Mouse (Mus musculus) stomach, embryonic 14.5 days (tissue): ENCODE data around the gene Prr29. TPM values are rescaled to one million over a fixed set of nuclear protein-coding genes. Genes with fewer than 3 reads are reported as not detected.

Source experiments
- ATAC-seq: fragments of 200-750 bp; cut with Nextera tagmentation; 2 replicates; pipeline ENCODE4 v1.8.0; 2017; ENCODE audit warnings: low read depth, moderate TSS enrichment; ENCODE audit not compliant: insufficient number of reproducible peaks, insufficient read depth, low FRiP score
- H3K27ac ChIP-seq: fragments of 300-500 bp; sonication (generic); 2 replicates; pipeline ENCODE4 v1.5.1; 2014; ENCODE audit warnings: mild to moderate bottlenecking, low read length, moderate library complexity, mixed read lengths
- H3K27me3 ChIP-seq: fragments of 300-500 bp; sonication (generic); 2 replicates; pipeline ENCODE4 v1.6.1; 2014; ENCODE audit warnings: low read length, control low read depth, mixed read lengths; ENCODE audit not compliant: control insufficient read depth, insufficient read depth
- H3K36me3 ChIP-seq: fragments of 300-500 bp; sonication (generic); 2 replicates; pipeline ENCODE4 v1.6.1; 2014; ENCODE audit warnings: mild to moderate bottlenecking, control low read depth, low read length, moderate library complexity, mixed read lengths; ENCODE audit not compliant: control insufficient read depth, insufficient read depth
- H3K4me1 ChIP-seq: fragments of 300-500 bp; sonication (generic); 2 replicates; pipeline ENCODE4 v1.6.1; 2014; ENCODE audit warnings: low read length, control low read depth, mixed read lengths; ENCODE audit not compliant: control insufficient read depth, insufficient read depth
- H3K4me2 ChIP-seq: fragments of 300-500 bp; sonication (generic); replicated peaks from 2 replicates; pipeline ENCODE4 v1.6.1; 2014; ENCODE audit warnings: low read depth, low read length, control low read depth
- H3K4me3 ChIP-seq: fragments of 300-500 bp; sonication (generic); 2 replicates; pipeline ENCODE4 v1.5.1; 2014; ENCODE audit warnings: low read depth, low read length, control low read depth
- H3K9ac ChIP-seq: fragments of 300-500 bp; sonication (generic); replicated peaks from 2 replicates; pipeline ENCODE4 v1.6.1; 2014; ENCODE audit warnings: low read depth, mild to moderate bottlenecking, control low read depth, low read length, moderate library complexity, mixed read lengths
- H3K9me3 ChIP-seq: fragments of 300-500 bp; sonication (generic); 2 replicates; pipeline ENCODE4 v1.6.1; 2016; ENCODE audit warnings: low read depth, low read length, control low read depth; ENCODE audit not compliant: control insufficient read depth
- WGBS: fragments of 180-500 bp; shearing (Covaris S2); extraction: QIAGEN DNeasy Blood & Tissue Kit; methylation state at CpG from one replicate; pipeline ENCODE4 v1.1.7; 2014; 5-methylcytosine and 5-hydroxymethylcytosine counted together
- polyA plus RNA-seq: library from polyadenylated mRNA; unstranded; fragments of >200 nt; fragmentation: Nextera tagmentation; extraction: Ambion mirVana; gene quantifications from 2 replicates; pipeline ENCODE4 v1.2.1, GENCODE M21; 2014

The Prr29 gene
- polyA plus RNA-seq, 1 experiment from 2014 or later, result 0.77 TPM

DNA sequence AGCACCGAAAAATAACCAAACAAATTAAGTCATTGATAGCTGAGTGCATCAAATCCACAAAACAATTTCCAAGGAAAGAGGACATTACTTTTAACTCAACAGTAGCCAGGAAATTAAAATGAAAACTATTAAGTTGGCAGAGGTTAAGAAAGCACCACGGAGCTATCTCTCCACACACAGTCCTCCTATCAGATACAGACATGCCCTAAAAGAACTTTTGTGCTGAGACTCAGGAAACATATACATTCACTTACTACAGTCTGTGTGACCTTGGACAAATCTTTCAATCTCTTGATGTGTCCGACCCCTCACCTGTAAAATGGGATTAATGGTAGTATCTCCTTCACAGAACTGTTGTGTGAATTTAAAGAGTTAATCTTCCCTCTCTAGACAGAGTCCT, 21.1 kb downstream of the Prr29 start:
- WGBS, result 87% methylated on average over 3 of the region's 3 CpGs
- no peak for ATAC-seq
- Histone ChIP-seq H3K36me3 (no peaks in the 10 kb centered on the region), H3K4me3 (no peak overlapping the region), H3K27ac (no peak overlapping the region), H3K4me1 (no peaks in the 10 kb centered on the region), H3K27me3 (no peaks in the 10 kb centered on the region), H3K9ac (no peak overlapping the region), H3K4me2 (no peak overlapping the region), H3K9me3 (no peaks in the 10 kb centered on the region)

DNA sequence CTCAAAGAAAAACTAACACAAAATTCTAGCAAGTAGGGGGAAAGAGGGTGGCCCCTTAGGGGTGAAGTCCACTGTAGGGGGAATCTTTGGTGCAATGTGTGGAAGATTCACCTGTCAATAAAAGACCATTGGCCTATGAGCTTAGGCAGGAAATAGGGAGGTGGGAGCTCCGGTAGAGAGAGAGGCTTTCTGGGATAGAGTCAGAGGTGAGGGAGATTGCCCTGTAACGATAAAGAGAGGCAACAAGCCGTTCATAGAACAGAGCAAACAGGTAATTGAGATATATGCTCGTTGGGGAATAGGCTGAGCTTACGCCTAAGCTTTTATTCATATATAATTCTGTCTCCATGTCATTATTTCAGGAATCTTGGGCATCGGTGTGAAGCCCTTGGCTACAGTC, 21.7 kb downstream of the Prr29 start:
- H3K4me2 ChIP-seq, result no peak overlapping the region
- WGBS, result 75% methylated on average over 6 of the region's 6 CpGs

DNA sequence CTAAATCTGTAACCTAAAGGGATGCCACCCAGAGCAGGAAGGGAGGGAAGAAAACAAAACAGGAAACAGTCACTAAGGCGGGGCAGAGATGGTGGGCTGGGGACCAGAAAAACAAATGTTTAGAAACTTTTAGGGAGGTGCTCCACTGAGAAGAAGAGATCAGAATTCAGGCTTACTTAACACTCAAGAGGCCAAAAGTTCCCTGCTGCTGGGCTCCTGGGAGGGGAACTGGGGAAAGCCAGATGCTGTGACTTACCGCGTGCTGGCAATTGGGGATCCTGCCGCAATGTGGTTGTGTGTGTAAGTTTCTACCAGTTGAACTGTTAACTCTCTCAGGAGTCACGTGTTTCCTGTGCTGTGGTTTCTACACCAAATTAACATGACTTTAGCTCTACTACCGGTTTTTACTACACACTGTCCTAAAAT, 22.5 kb downstream of the Prr29 start, which contains the start of gene Icam2:
TSS of gene Icam2 (minus strand) at position 285 of the 426 bp plus-strand sequence.
- ATAC-seq, result no peak
- Histone ChIP-seq H3K36me3 (no peaks in the 10 kb centered on the region), H3K27me3 (no peaks in the 10 kb centered on the region), H3K27ac (no peak within 1 kb of the TSS), H3K4me1 (no peaks in the 10 kb centered on the region), H3K4me3 (no peak within 1 kb of the TSS), H3K4me2 (no peak within 1 kb of the TSS), H3K9me3 (no peaks in the 10 kb centered on the region), H3K9ac (no peak within 1 kb of the TSS)
- 64% methylated on average over 6 of the region's 6 CpGs for WGBS

More for the DNA sequence above, 21.7 kb downstream of the Prr29 start:
- Histone ChIP-seq H3K4me3 (no peak overlapping the region), H3K27ac (no peak overlapping the region), H3K36me3 (no peaks in the 10 kb centered on the region), H3K9me3 (no peaks in the 10 kb centered on the region), H3K27me3 (no peaks in the 10 kb centered on the region), H3K9ac (no peak overlapping the region), H3K4me1 (no peaks in the 10 kb centered on the region)
- no peak for ATAC-seq

DNA sequence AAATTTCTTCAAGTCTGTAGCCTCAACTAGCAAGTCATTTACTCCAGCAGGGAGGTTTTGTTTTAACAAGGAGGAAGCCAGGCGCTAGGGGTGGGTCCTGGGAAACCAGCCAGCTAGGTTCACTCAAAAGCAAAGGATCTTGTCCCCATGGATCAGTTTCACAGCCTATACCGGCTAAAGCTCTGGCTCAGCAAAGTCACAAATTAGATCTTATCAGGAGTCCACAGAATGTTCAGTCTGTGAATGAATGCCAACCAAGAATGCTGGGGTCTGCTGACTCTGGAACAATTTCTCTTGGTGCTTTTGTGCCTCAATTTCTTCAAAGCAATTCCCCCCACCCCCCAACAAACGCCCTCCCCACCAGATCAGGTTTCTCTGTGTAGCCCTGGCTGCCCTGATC, 24.3 kb downstream of the Prr29 start:
- no peak overlapping the region for H3K4me3 ChIP-seq
- no peaks in the 10 kb centered on the region for H3K27me3 ChIP-seq
- H3K9me3 ChIP-seq, result no peaks in the 10 kb centered on the region
- H3K4me2 ChIP-seq, result no peak overlapping the region
- no peak overlapping the region for H3K9ac ChIP-seq
- WGBS, result 20% methylated on average over 3 of the region's 3 CpGs
- no peaks in the 10 kb centered on the region for H3K4me1 ChIP-seq
- H3K27ac ChIP-seq, result peak overlapping the region; percentile 49; the same call in 1 of the 2 replicates
- ATAC-seq, result no peak
- H3K36me3 ChIP-seq, result no peaks in the 10 kb centered on the region

DNA sequence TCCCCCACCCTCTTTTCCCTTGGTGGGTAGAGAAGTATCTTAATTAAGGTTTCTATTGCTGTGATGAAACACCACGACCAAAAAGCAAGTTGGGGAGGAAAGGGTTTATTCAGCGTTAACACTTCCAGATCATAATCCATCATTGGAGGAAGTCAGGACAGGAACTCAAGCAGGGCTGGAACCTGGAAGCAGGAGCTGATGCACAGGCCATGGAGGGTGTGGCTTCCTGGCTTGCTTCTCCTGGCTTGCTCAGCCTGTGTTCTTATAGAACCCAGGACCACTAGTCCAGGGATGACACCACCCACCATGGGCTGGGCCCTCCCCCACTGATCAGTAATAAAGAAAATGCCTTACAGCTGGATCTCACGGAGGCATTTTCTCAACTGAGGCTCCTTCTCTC, 25.5 kb downstream of the Prr29 start:
- no peaks in the 10 kb centered on the region for H3K27me3 ChIP-seq
- whole genome bisulfite sequencing, result 32% methylated on average over 3 of the region's 3 CpGs
- H3K9me3 ChIP-seq, result no peaks in the 10 kb centered on the region
- H3K4me1 ChIP-seq, result no peaks in the 10 kb centered on the region
- no peak overlapping the region for H3K27ac ChIP-seq
- no peaks in the 10 kb centered on the region for H3K36me3 ChIP-seq
- ATAC-seq, result no peak
- no peak overlapping the region for H3K4me2 ChIP-seq
- H3K4me3 ChIP-seq, result no peak overlapping the region
- H3K9ac ChIP-seq, result no peak overlapping the region

DNA sequence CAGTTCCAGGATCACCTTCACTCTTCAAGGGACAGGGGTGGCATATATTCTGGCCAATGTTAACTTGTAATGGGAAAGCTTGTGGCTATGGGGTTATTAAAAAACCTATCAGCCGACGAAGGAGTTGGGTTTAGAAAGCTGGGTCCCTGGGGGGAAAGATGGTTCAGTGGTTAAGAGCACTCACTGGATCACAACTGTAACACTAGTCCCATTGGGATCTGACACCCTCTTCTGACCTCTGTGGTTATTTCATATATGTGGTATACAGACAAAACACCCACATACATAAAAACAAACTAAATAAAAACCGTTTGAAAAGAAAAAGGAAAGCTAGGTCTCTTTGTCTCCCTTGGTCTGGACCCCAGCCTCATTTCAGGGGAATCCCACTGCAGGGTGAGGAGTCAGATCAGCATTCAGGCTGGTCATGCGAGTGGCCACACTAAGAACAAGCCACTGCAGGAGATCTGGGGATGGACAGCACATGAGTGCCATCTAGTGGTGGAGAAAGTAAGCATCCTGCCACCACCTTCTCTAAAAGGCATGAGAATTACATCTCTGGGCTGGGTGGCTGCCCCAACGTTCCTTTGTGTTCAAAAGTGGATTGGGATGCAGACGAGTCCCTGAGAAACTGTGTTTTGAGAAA, 26.4 kb downstream of the Prr29 start:
- no peak overlapping the region for H3K9ac ChIP-seq
- H3K9me3 ChIP-seq, result no peaks in the 10 kb centered on the region
- no peak overlapping the region for H3K4me2 ChIP-seq
- H3K36me3 ChIP-seq, result no peaks in the 10 kb centered on the region
- ATAC-seq, result 0 out of 2 replicates have a peak, but pooled peaks have one; percentile 30
- H3K27me3 ChIP-seq, result no peaks in the 10 kb centered on the region
- H3K27ac ChIP-seq, result no peak overlapping the region
- 31% methylated on average over 6 of the region's 6 CpGs for whole genome bisulfite sequencing
- H3K4me3 ChIP-seq, result no peak overlapping the region
- no peaks in the 10 kb centered on the region for H3K4me1 ChIP-seq

DNA sequence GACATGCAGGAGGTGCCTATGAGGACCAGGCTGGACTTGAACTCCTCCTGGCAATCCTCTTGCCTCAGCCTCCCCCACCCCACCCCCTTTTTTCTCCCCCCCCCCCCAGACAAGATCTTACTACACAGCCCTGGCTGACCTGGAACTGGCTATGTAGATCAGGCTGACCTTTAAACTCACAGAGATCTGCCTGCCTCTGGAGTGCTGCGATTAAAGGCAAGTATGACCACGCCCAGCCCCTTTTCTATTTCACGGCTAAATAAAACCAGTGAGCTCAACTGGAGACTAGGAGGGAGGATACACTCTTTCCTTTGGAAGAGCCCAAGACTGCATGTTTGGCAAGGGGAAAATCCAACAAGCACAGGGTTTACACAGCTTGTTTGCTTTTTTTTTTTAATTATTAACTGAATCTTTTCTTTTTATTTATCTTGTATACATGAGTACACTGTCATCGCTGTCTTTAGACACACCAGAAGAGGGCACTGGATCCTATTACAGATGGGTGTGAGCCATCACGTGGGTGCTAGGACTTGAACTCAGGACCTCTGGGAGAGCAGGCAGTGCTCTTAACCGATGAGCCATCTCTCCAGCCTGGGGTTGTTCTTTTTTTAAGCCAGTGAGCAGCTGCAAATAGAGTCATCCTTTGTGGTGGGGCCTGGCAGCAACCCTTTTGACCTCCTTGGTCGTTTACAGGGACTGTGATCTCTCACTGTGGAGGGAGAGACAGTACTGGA, 27.5 kb downstream of the Prr29 start:
- no peak overlapping the region for H3K4me3 ChIP-seq
- no peak overlapping the region for H3K9ac ChIP-seq
- H3K4me1 ChIP-seq, result no peaks in the 10 kb centered on the region
- no peak for ATAC-seq
- no peak overlapping the region for H3K4me2 ChIP-seq
- 66% methylated on average over 7 of the region's 7 CpGs for WGBS
- H3K27ac ChIP-seq, result no peak overlapping the region
- H3K9me3 ChIP-seq, result no peaks in the 10 kb centered on the region
- no peaks in the 10 kb centered on the region for H3K36me3 ChIP-seq
- H3K27me3 ChIP-seq, result no peaks in the 10 kb centered on the region

DNA sequence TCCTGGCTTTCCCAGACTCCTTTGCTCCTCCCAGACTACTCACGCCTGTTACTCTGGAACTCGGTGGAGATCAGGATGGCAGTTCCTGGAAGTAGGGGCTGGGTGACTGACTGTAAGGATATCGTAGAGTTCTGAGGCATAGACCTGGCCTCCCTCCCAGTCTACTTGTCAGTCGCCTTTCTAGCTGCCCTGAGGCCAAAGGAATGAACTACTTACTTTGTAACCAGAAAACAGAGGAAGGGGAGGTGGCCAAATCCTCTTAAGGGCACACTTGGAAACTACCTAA, 28.0 kb downstream of the Prr29 start:
- Histone ChIP-seq H3K27me3 (no peaks in the 10 kb centered on the region), H3K9me3 (no peaks in the 10 kb centered on the region), H3K36me3 (0 out of 2 replicates have a peak, but pooled peaks cover 2% of the 10 kb centered on the region), H3K4me2 (no peak overlapping the region), H3K27ac (no peak overlapping the region), H3K9ac (no peak overlapping the region), H3K4me1 (no peaks in the 10 kb centered on the region), H3K4me3 (no peak overlapping the region)
- ATAC-seq, result no peak
- WGBS, result 52% methylated on average over 4 of the region's 4 CpGs
